Mouse (Mus musculus): ENCODE results near the gene Nln. TPM values are rescaled to one million over a fixed set of nuclear protein-coding genes. Genes with fewer than 3 reads are reported as not detected.

The Nln gene
- polyA plus RNA-seq, 1 experiment from 2014 or later: 70.8 TPM

Other genes starting within 250 kb of the Nln start
- gene Erbin, start 189.1 kb downstream of the Nln start, polyA plus RNA-seq (2015; fragmentation: Nextera tagmentation; extraction: Ambion mirVana): 7.9 and 8.3 TPM in 2 replicates
- 28.6 and 29.4 TPM in 2 replicates for gene Sgtb, start 127 bp upstream of the Nln start, polyA plus RNA-seq (2015; fragmentation: Nextera tagmentation; extraction: Ambion mirVana)
- gene Trappc13, start 68.9 kb upstream of the Nln start, polyA plus RNA-seq (2015; fragmentation: Nextera tagmentation; extraction: Ambion mirVana): 55.9 and 58.7 TPM in 2 replicates
- 34.8 and 37.0 TPM in 2 replicates for gene Trim23, start 69.2 kb upstream of the Nln start, polyA plus RNA-seq (2015; fragmentation: Nextera tagmentation; extraction: Ambion mirVana)
- 10.6 and 11.6 TPM in 2 replicates for gene Cenpk, start 119.0 kb upstream of the Nln start, polyA plus RNA-seq (2015; fragmentation: Nextera tagmentation; extraction: Ambion mirVana)
- 6.6 and 6.9 TPM in 2 replicates for gene Ppwd1, start 119.2 kb upstream of the Nln start, polyA plus RNA-seq (2015; fragmentation: Nextera tagmentation; extraction: Ambion mirVana)
- gene Adamts6, start 178.2 kb upstream of the Nln start, polyA plus RNA-seq (2015; fragmentation: Nextera tagmentation; extraction: Ambion mirVana): 1.7 and 1.8 TPM in 2 replicates

Data from midbrain, embryonic 15.5 days (tissue).